Mouse (Mus musculus): ENCODE results near the gene Fstl1.

Gene Fstl1

DNA sequence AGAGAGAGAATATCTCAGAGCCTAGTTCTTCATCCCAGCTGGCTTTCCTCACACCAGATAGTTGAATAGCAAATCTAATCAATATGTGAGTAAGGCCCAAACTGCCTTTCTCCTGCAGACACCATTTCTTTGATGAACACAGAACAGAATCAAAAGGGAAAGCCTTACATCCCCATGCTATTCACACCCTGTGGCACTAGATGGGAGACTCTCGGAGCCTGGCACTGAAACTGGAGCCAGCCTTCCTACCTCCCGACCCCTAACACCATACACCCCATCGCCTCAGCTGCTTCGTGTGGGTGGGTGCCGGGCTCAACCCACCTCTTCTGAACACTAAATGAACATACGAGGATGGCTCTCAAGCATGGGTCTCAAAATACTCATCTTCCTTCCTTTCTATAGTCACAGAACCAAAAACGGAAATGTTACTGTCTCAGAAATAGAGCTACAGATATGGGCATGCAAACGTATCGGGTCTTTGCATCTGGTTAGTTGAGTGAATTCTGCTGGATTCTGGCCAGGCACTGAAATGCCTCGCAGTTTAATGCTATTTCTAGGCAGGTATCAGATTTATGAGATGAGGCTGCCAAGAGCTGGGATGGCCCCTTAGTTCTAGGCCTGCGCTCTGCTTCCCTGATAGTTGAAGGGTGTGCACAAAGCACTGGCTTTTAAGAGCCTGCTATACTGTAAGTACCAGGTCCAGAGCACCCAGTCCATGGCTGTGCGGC is 48.3 kb downstream of the Fstl1 start:
- no peak for DNase-seq

DNA sequence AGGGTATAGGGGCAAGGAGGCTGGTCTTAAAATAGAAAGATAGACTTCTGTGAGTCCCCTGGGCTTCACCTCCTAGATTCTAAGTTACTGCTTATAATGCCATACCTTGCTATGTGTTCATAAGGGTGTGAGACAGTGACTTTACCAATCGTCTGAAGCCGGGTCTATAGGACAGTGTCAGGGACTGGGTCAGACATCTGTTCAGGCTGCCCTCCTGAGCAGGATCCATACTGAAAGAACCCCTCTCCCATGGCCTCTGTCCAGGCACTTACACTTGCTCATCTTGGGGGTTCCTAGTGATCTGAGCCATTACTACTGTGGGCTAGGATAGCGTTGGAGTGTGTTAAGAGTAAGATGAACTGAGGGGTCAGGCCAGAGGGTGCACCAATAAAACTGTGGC is 49.6 kb downstream of the Fstl1 start:
- DNase-seq, result no peak

- no peak for DNase-seq
Observed at GRCm38 (mm10) chr16:37831041-37831440, 54.4 kb downstream of the Fstl1 start.

GRCm38 (mm10) chr16:37837571-37837970 is 60.9 kb downstream of the Fstl1 start:
- no peak for DNase-seq

DNA sequence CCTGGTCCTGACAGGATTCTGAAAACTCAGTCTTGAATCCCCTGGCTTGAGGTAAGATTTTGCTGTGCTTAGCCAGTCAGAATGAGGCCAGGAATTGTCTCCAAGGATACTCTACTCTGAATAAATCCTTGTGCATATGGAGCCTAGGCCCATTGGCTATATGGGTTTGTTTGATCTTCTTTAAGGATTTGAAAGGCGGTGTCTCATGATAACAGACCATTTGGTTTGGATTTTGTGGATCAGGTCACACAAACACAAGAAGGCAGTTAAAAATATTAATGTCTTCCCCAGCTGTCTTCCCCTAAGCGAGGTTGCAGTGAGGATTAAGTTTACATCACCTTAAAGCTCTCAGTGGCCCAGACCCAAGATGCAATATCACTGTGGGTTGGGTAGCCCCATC is 65.8 kb downstream of the Fstl1 start:
- DNase-seq, result no peak

GRCm38 (mm10) chr16:37843740-37844139 is 67.1 kb downstream of the Fstl1 start:
- DNase-seq, result no peak

GRCm38 (mm10) chr16:37845202-37845925 is 68.7 kb downstream of the Fstl1 start:
- no peak for DNase-seq

DNA sequence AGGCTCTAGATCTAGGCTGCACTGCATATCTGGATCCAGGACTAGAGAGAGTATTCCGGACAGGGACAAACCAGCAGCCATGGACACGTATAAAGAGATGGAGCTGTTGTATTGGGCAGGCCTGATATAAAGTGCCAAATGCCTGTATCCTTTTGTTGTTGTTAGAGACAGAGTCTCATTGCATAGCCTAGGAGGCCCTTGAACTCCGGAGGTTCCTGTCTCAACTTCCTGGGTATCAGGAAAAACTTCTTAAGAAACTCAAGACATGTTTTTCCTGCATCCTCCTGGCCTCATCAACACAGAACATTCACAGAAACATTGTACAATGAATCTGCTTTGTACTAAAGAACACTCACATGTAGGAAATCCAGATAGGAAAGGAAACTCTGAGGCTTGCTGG is 70.4 kb downstream of the Fstl1 start:
- no peak for DNase-seq

DNA sequence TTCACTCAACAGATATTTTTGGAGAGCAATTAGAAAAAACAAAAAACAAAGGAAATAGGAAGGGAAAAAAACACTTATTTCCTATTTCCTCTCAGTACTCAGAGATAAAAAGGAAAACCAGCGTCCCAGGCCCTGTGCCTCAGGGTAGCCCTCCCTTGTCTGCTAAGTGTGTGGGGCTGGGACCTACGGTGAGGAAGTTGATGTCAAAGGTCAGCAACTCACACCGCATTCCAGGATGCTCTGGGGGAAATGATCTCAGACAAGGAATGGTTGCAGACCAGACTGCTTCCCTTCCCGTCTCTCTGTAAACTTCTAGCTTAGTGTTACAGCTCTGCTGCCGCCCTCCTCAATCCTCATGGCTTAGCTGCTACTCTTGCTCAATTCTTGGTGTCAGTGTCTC is 74.7 kb downstream of the Fstl1 start:
- DNase-seq, result no peak

DNA sequence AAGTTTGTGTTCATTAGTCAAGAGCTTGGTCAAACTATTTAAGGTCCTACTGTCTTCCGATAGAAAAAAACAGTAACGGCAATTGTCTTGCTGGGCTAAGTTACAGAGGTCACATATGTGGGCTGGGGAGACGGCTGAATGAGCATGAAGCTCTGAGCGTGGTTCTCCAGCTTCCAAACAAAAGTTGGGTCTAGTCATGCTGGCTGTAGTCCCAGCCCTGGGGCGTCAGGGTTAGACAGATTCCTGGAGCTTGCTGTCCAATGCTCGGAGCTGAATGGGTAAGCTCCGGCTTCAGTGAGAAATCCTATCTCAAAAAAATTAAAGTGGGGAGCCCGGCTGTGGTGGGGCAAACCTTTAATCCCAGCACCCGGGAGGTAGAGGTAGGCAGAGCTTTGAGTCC is 76.6 kb downstream of the Fstl1 start:
- no peak for DNase-seq

DNA sequence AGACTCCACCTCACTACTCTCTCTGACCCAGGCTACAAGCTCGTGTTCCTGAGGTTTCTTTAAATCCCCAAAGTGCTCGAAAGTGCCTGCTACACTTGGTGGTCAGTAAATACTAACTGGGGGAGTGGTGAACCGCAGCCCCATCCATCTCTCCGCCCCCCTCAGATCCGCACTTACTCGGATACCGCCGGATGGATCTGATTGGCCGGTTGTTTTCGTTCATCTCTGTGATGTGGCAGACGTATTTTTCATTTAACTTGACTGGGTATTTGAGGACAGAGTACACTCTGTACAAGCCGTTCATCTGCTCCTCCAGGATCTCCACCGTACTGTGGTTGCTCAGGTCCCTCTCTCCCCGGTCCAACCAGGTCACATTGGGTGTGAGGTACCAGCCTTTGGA is 77.4 kb downstream of the Fstl1 start:
- no peak for DNase-seq

- no peak for DNase-seq
Observed at GRCm38 (mm10) chr16:37854593-37854992, 77.9 kb downstream of the Fstl1 start.

DNA sequence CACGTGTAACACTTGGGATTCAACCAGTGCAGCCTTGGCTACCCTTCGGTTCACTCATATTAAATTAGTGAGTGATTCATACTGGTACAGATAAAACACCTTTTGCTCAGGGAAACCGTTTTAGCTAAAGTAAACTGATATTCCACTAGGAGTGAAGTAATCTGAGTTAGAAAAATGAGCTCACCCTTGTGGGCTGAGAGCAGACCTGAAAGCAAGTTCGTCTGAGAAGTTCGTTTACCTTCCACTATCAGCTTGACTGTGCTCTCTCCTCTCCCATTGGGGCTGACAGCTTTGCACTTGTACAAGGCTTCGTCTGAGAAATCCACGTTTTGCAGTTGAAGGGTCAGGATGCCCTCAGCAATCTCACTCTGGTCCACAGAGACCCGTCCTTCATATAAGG is 78.9 kb downstream of the Fstl1 start:
- DNase-seq, result no peak

- no peak for DNase-seq
Observed at GRCm38 (mm10) chr16:37856327-37856726, 79.7 kb downstream of the Fstl1 start.

GRCm38 (mm10) chr16:37857495-37857894 is 80.8 kb downstream of the Fstl1 start:
- DNase-seq, result no peak

DNA sequence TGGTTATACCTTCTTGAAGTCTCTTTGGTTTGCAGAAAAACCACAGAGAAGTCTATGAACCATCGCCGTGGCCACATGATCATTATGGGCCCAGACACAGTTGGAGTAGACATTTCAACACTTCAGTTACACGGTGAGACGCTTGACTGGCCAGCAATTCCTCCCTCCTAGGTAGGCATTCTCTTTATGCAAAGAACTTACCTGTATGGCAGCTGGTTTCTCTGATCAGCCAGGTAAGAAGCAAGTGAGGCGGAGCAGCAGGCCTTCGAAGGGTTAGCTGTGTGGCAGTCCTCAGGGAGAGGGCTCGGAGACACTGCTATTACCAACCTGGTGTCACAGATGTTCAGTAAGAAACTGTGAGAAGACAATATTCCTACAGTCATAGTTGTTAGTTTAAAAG is 83.5 kb downstream of the Fstl1 start:
- no peak for DNase-seq

DNA sequence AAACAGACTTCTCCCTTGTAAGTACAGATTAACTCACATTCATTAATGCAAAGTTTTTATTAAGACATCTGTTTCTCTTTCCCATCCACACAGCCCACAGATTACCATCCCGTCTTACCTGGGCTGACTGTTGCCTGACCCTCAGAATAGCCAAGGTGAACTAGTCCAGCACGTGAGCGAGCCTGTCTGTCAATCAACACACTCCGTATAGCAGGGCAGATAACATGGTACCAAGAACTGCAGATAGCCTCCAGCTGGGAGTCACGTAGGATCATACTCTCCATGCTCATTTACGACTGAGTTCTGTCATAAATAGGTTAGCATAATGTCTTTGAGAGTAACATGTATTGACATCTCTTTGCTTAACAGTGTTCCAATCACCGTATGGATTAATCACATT is 84.4 kb downstream of the Fstl1 start, which contains the start of gene Gm36028:
TSS of gene Gm36028 (minus strand) at position 118 of the 400 bp plus-strand sequence.
- DNase-seq, result no peak

- DNase-seq, result no peak
Observed at GRCm38 (mm10) chr16:37863876-37864275, 87.2 kb downstream of the Fstl1 start.

GRCm38 (mm10) chr16:37865841-37866240 is 89.2 kb downstream of the Fstl1 start:
- no peak for DNase-seq

DNA sequence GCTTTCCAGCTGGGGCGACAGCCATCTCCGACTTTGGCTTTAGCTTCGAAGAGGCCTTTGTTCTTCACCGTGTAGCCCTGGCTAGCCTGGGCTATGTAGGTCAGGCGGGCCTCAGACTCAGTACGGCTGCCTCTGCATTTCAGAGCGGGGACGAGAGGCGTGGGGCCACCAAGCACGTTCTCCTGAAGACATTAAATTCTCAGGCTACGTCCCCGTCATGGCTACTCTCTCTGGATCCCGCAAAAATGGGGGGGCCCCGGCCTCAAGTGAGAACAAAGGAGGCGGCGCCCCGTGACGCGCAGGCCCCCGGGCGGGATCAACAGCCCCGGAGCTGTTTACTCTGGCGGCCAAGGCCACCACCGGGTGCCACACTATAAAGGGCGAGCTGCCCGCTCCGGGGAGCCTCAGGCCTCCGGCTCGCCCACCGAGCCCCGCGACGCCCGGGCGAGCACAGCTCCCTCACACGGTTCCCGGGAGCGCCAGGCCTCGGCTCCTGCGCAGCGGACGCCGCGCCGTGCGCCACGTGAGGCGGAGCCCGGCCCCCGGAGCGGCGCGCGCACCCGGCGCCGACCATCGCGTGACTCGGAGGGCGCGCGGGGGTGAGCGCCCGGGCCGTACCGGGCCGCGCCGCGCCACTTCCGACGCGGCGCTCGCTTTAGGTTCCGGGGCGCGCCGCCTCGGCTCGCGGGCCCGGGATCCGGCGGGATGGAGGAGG is 91.3 kb downstream of the Fstl1 start, which contains the start of gene Lrrc58:
TSS of gene Lrrc58 (plus strand) at position 599 of the 715 bp plus-strand sequence.
- DNase-seq, result peak; percentile 86

DNA sequence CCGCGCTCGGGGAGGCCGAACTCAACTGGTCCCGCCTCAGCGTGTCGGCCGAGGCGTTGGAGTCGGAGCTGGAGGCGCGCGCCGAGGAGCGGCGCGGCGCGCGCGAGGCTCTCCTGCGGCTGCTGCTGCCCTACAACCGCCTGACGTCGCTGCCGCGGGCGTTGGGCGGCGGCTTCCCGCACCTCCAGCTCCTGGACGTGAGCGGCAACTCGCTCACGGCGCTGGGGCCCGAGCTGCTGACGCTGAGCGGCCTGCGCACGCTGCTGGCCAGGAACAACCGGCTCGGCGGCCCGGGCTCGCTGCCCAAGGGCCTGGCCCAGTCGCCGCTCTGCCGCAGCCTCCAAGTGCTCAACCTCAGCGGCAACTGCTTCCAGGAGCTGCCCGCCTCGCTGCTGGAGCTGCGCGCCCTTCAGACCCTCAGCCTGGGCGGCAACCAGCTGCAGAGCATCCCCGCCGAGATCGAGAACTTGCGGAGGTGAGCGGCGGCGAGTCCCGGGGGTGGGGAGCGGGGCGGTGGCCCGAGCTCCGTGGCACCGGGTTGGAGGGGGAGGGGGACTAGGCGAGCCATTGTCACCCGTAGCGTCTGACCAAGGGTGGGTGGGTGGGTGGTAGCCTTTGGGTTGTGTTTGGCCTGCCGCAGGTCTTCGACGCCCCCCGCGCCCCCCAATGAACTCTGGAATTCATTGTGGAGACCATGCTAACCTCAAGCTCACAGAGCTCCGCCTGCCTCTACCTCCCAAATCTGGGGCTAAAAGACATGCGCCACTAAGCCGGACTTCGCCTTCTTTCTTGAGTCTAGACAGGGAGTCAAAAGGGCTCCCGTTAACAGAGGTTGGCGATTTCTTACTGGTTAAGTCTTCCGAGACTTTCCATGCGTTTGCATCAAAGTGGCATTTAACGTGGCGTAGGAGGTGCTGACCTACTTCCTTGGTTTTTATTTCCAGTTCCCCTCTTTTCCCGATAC is 92.1 kb downstream of the Fstl1 start:
- peak; percentile 78 for DNase-seq

GRCm38 (mm10) chr16:37869470-37870231 is 93.0 kb downstream of the Fstl1 start:
- no peak for DNase-seq
